Mouse (Mus musculus): ENCODE data around the gene Pex14. TPM values are rescaled to one million over a fixed set of nuclear protein-coding genes. Genes with fewer than 3 reads are reported as not detected.

Pex14 gene
- polyA plus RNA-seq, 1 experiment from 2014 or later: 21.4 TPM

GRCm38 (mm10) chr4:149006107-149006506, 93.6 kb downstream of the Pex14 start:
- H3K27ac ChIP-seq: no peak overlapping the region
- no peaks in the 10 kb centered on the region for H3K36me3 ChIP-seq (ENCODE audit: inconsistent target)
- no peak overlapping the region for H3K4me3 ChIP-seq (ENCODE audit: inconsistent target)
- H3K79me2 ChIP-seq (ENCODE audit: inconsistent target): no peaks in the 10 kb centered on the region
- WGBS (ENCODE audit: missing documents): 93% methylated on average over 3 of the region's 3 CpGs

- Histone ChIP-seq H3K36me3 (ENCODE audit: inconsistent target) (no peaks in the 10 kb centered on the region), H3K4me3 (ENCODE audit: inconsistent target) (no peak overlapping the region), H3K79me2 (ENCODE audit: inconsistent target) (no peaks in the 10 kb centered on the region), H3K27ac (no peak overlapping the region)
- whole genome bisulfite sequencing (ENCODE audit: missing documents): 95% methylated on average over 10 of the region's 11 CpGs
These were observed 97.1 kb downstream of the Pex14 start for GRCm38 (mm10) chr4:149002441-149003093.

GRCm38 (mm10) chr4:149001515-149001914, 98.2 kb downstream of the Pex14 start:
- 4% methylated on average over 4 of the region's 5 CpGs for WGBS (ENCODE audit: missing documents)
- Histone ChIP-seq H3K4me3 (ENCODE audit: inconsistent target) (no peak overlapping the region), H3K79me2 (ENCODE audit: inconsistent target) (no peaks in the 10 kb centered on the region), H3K27ac (no peak overlapping the region), H3K36me3 (ENCODE audit: inconsistent target) (no peaks in the 10 kb centered on the region)

GRCm38 (mm10) chr4:149000746-149001145, 98.9 kb downstream of the Pex14 start:
- Histone ChIP-seq H3K36me3 (ENCODE audit: inconsistent target) (no peaks in the 10 kb centered on the region), H3K27ac (no peak overlapping the region), H3K79me2 (ENCODE audit: inconsistent target) (no peaks in the 10 kb centered on the region), H3K4me3 (ENCODE audit: inconsistent target) (no peak overlapping the region)
- WGBS (ENCODE audit: missing documents): 99% methylated on average over 6 of the region's 6 CpGs

- Histone ChIP-seq H3K4me3 (ENCODE audit: inconsistent target) (no peak overlapping the region), H3K36me3 (ENCODE audit: inconsistent target) (no peaks in the 10 kb centered on the region), H3K79me2 (ENCODE audit: inconsistent target) (no peaks in the 10 kb centered on the region), H3K27ac (no peak overlapping the region)
- WGBS (ENCODE audit: missing documents): 89% methylated on average over 5 of the region's 5 CpGs
These were observed 105.7 kb downstream of the Pex14 start for GRCm38 (mm10) chr4:148993948-148994347.

GRCm38 (mm10) chr4:148990038-148990437, 109.6 kb downstream of the Pex14 start:
- no peak overlapping the region for H3K27ac ChIP-seq
- 92% methylated on average over 2 of the region's 2 CpGs for WGBS (ENCODE audit: missing documents)
- H3K36me3 ChIP-seq (ENCODE audit: inconsistent target): no peaks in the 10 kb centered on the region
- H3K4me3 ChIP-seq (ENCODE audit: inconsistent target): no peak overlapping the region
- H3K79me2 ChIP-seq (ENCODE audit: inconsistent target): no peaks in the 10 kb centered on the region

GRCm38 (mm10) chr4:148985541-148986476, 113.9 kb downstream of the Pex14 start:
- Histone ChIP-seq H3K4me3 (ENCODE audit: inconsistent target) (no peak overlapping the region), H3K36me3 (ENCODE audit: inconsistent target) (peaks cover 8% of the 10 kb centered on the region), H3K27ac (no peak overlapping the region), H3K79me2 (ENCODE audit: inconsistent target) (no peaks in the 10 kb centered on the region)
- WGBS (ENCODE audit: missing documents): 89% methylated on average over 22 of the region's 24 CpGs

GRCm38 (mm10) chr4:148984701-148985540, 114.8 kb downstream of the Pex14 start:
- H3K79me2 ChIP-seq (ENCODE audit: inconsistent target): no peaks in the 10 kb centered on the region
- peaks cover 8% of the 10 kb centered on the region for H3K36me3 ChIP-seq (ENCODE audit: inconsistent target)
- WGBS (ENCODE audit: missing documents): 93% methylated on average over 19 of the region's 19 CpGs
- no peak overlapping the region for H3K27ac ChIP-seq
- H3K4me3 ChIP-seq (ENCODE audit: inconsistent target): no peak overlapping the region

GRCm38 (mm10) chr4:148982274-148982673, 117.4 kb downstream of the Pex14 start:
- H3K79me2 ChIP-seq (ENCODE audit: inconsistent target): no peaks in the 10 kb centered on the region
- no peak overlapping the region for H3K4me3 ChIP-seq (ENCODE audit: inconsistent target)
- 97% methylated on average over 6 of the region's 6 CpGs for WGBS (ENCODE audit: missing documents)
- no peak overlapping the region for H3K27ac ChIP-seq
- peaks cover 8% of the 10 kb centered on the region for H3K36me3 ChIP-seq (ENCODE audit: inconsistent target)

GRCm38 (mm10) chr4:148979837-148980236, 119.8 kb downstream of the Pex14 start:
- H3K36me3 ChIP-seq (ENCODE audit: inconsistent target): peaks cover 8% of the 10 kb centered on the region
- H3K27ac ChIP-seq: no peak overlapping the region
- no peaks in the 10 kb centered on the region for H3K79me2 ChIP-seq (ENCODE audit: inconsistent target)
- 88% methylated on average over 11 of the region's 11 CpGs for WGBS (ENCODE audit: missing documents)
- no peak overlapping the region for H3K4me3 ChIP-seq (ENCODE audit: inconsistent target)

GRCm38 (mm10) chr4:148978926-148979325, 120.8 kb downstream of the Pex14 start:
- Histone ChIP-seq H3K36me3 (ENCODE audit: inconsistent target) (peaks cover 5% of the 10 kb centered on the region), H3K4me3 (ENCODE audit: inconsistent target) (no peak overlapping the region), H3K79me2 (ENCODE audit: inconsistent target) (no peaks in the 10 kb centered on the region), H3K27ac (no peak overlapping the region)
- 93% methylated on average over 11 of the region's 11 CpGs for WGBS (ENCODE audit: missing documents)

- Histone ChIP-seq H3K4me3 (ENCODE audit: inconsistent target) (no peak overlapping the region), H3K79me2 (ENCODE audit: inconsistent target) (no peaks in the 10 kb centered on the region), H3K36me3 (ENCODE audit: inconsistent target) (no peaks in the 10 kb centered on the region; the same call in 1 of the 2 replicates), H3K27ac (no peak overlapping the region)
- WGBS (ENCODE audit: missing documents): 95% methylated on average over 9 of the region's 9 CpGs
These were observed 121.3 kb downstream of the Pex14 start for GRCm38 (mm10) chr4:148978221-148978855.

GRCm38 (mm10) chr4:148974833-148975232, 124.8 kb downstream of the Pex14 start:
- WGBS (ENCODE audit: missing documents): 89% methylated on average over 7 of the region's 7 CpGs
- no peak overlapping the region for H3K4me3 ChIP-seq (ENCODE audit: inconsistent target)
- no peak overlapping the region for H3K27ac ChIP-seq
- H3K79me2 ChIP-seq (ENCODE audit: inconsistent target): no peaks in the 10 kb centered on the region
- H3K36me3 ChIP-seq (ENCODE audit: inconsistent target): no peaks in the 10 kb centered on the region

- Histone ChIP-seq H3K27ac (no peak overlapping the region), H3K36me3 (ENCODE audit: inconsistent target) (no peaks in the 10 kb centered on the region), H3K79me2 (ENCODE audit: inconsistent target) (no peaks in the 10 kb centered on the region), H3K4me3 (ENCODE audit: inconsistent target) (no peak overlapping the region)
- whole genome bisulfite sequencing (ENCODE audit: missing documents): 94% methylated on average over 14 of the region's 14 CpGs
These were observed 126.3 kb downstream of the Pex14 start for GRCm38 (mm10) chr4:148973387-148973786.
